Mouse (Mus musculus): ENCODE data around the gene 1700001P01Rik. TPM values are rescaled to one million over a fixed set of nuclear protein-coding genes. Genes with fewer than 3 reads are reported as not detected.
A peak's percentile ranks its signal among the peaks of the same experiment; 100 is the strongest.

The 1700001P01Rik gene
- polyA plus RNA-seq, 1 experiment from 2014 or later = 0.44 TPM

- no peaks in the 10 kb centered on the region for H3K4me1 ChIP-seq (replicated peaks; ENCODE audit: control insufficient read depth, insufficient read depth, low read length)
- H3K27ac ChIP-seq (ENCODE audit: low read depth, low read length) = no peak overlapping the region
- DNase-seq (ENCODE audit: low spot score) = no peak
- H3K4me2 ChIP-seq (ENCODE audit: low read depth, low read length, severe bottlenecking) = no peak overlapping the region
- H3K27me3 ChIP-seq (ENCODE audit: control insufficient read depth, insufficient read depth, low read length) = no peaks in the 10 kb centered on the region
- no peak overlapping the region for H3K9ac ChIP-seq (ENCODE audit: low read length)
- no peaks in the 10 kb centered on the region; the same call in 1 of the 2 replicates for H3K36me3 ChIP-seq (ENCODE audit: control insufficient read depth, insufficient read depth, low read length)
- ATAC-seq (replicated peaks; ENCODE audit: low FRiP score) = no peak
- 88% methylated on average over 1 of the region's 1 CpGs for WGBS
- no peaks in the 10 kb centered on the region for H3K9me3 ChIP-seq (ENCODE audit: control insufficient read depth, low read length)
- no peak overlapping the region for H3K4me3 ChIP-seq (ENCODE audit: low read depth, low read length)
Measured at GRCm38 (mm10) chr11:97758125-97758524, 17.6 kb downstream of the 1700001P01Rik start.

- Histone ChIP-seq H3K9me3 (ENCODE audit: control insufficient read depth, low read length) (no peaks in the 10 kb centered on the region), H3K4me2 (ENCODE audit: low read depth, low read length, severe bottlenecking) (no peak overlapping the region), H3K36me3 (ENCODE audit: control insufficient read depth, insufficient read depth, low read length) (peaks cover 9% of the 10 kb centered on the region), H3K27ac (ENCODE audit: low read depth, low read length) (no peak overlapping the region), H3K9ac (ENCODE audit: low read length) (no peak overlapping the region), H3K27me3 (ENCODE audit: control insufficient read depth, insufficient read depth, low read length) (no peaks in the 10 kb centered on the region), H3K4me1 (replicated peaks; ENCODE audit: control insufficient read depth, insufficient read depth, low read length) (no peaks in the 10 kb centered on the region), H3K4me3 (ENCODE audit: low read depth, low read length) (no peak overlapping the region)
- ATAC-seq (replicated peaks; ENCODE audit: low FRiP score) = no peak
- 92% methylated on average over 8 of the region's 8 CpGs for whole genome bisulfite sequencing
- DNase-seq (ENCODE audit: low spot score) = no peak
Measured at GRCm38 (mm10) chr11:97753277-97753676, 22.4 kb downstream of the 1700001P01Rik start.

- Histone ChIP-seq H3K4me2 (ENCODE audit: low read depth, low read length, severe bottlenecking) (no peak overlapping the region), H3K27me3 (ENCODE audit: control insufficient read depth, insufficient read depth, low read length) (no peaks in the 10 kb centered on the region), H3K36me3 (ENCODE audit: control insufficient read depth, insufficient read depth, low read length) (peaks cover 9% of the 10 kb centered on the region), H3K27ac (ENCODE audit: low read depth, low read length) (no peak overlapping the region), H3K4me3 (ENCODE audit: low read depth, low read length) (no peak overlapping the region), H3K4me1 (replicated peaks; ENCODE audit: control insufficient read depth, insufficient read depth, low read length) (no peaks in the 10 kb centered on the region; the same call in 1 of the 2 replicates), H3K9me3 (ENCODE audit: control insufficient read depth, low read length) (no peaks in the 10 kb centered on the region), H3K9ac (ENCODE audit: low read length) (no peak overlapping the region)
- no peak for ATAC-seq (replicated peaks; ENCODE audit: low FRiP score)
- DNase-seq (ENCODE audit: low spot score) = no peak
- WGBS = 89% methylated on average over 5 of the region's 5 CpGs
Measured at GRCm38 (mm10) chr11:97748496-97748895, 27.2 kb downstream of the 1700001P01Rik start.

- WGBS = 94% methylated on average over 8 of the region's 8 CpGs
Measured at GRCm38 (mm10) chr11:97747773-97748172, 27.9 kb downstream of the 1700001P01Rik start.

GRCm38 (mm10) chr11:97745331-97745721 is 30.4 kb downstream of the 1700001P01Rik start:
- 13% methylated on average over 13 of the region's 13 CpGs for WGBS
- H3K27ac ChIP-seq (ENCODE audit: low read depth, low read length) = no peak overlapping the region
- no peaks in the 10 kb centered on the region for H3K9me3 ChIP-seq (ENCODE audit: control insufficient read depth, low read length)

More at GRCm38 (mm10) chr11:97747773-97748172, 27.9 kb downstream of the 1700001P01Rik start:
- H3K4me1 ChIP-seq (replicated peaks; ENCODE audit: control insufficient read depth, insufficient read depth, low read length) = peaks cover 4% of the 10 kb centered on the region
- no peak overlapping the region for H3K4me3 ChIP-seq (ENCODE audit: low read depth, low read length)
- no peaks in the 10 kb centered on the region for H3K9me3 ChIP-seq (ENCODE audit: control insufficient read depth, low read length)
- H3K27ac ChIP-seq (ENCODE audit: low read depth, low read length) = no peak overlapping the region
- no peak overlapping the region for H3K9ac ChIP-seq (ENCODE audit: low read length)
- DNase-seq (ENCODE audit: low spot score) = no peak
- peaks cover 8% of the 10 kb centered on the region for H3K36me3 ChIP-seq (ENCODE audit: control insufficient read depth, insufficient read depth, low read length)
- no peak overlapping the region for H3K4me2 ChIP-seq (ENCODE audit: low read depth, low read length, severe bottlenecking)
- no peak for ATAC-seq (replicated peaks; ENCODE audit: low FRiP score)
- H3K27me3 ChIP-seq (ENCODE audit: control insufficient read depth, insufficient read depth, low read length) = no peaks in the 10 kb centered on the region

GRCm38 (mm10) chr11:97744718-97745330 is 30.9 kb downstream of the 1700001P01Rik start:
- H3K27ac ChIP-seq (ENCODE audit: low read depth, low read length) = peak overlapping the region; percentile 90
- peaks cover 6% of the 10 kb centered on the region for H3K4me1 ChIP-seq (replicated peaks; ENCODE audit: control insufficient read depth, insufficient read depth, low read length)
- whole genome bisulfite sequencing = 2% methylated on average over 44 of the region's 57 CpGs
- ATAC-seq (replicated peaks; ENCODE audit: low FRiP score) (peak; percentile 97), DNase-seq (ENCODE audit: low spot score) (peak; percentile 100)
- H3K36me3 ChIP-seq (ENCODE audit: control insufficient read depth, insufficient read depth, low read length) = no peaks in the 10 kb centered on the region; the same call in 1 of the 2 replicates
- H3K27me3 ChIP-seq (ENCODE audit: control insufficient read depth, insufficient read depth, low read length) = no peaks in the 10 kb centered on the region
- peak overlapping the region; percentile 85 for H3K4me3 ChIP-seq (ENCODE audit: low read depth, low read length)
- no peaks in the 10 kb centered on the region for H3K9me3 ChIP-seq (ENCODE audit: control insufficient read depth, low read length)
- H3K9ac ChIP-seq (ENCODE audit: low read length) = peak overlapping the region; percentile 94
- H3K4me2 ChIP-seq (ENCODE audit: low read depth, low read length, severe bottlenecking) = peak overlapping the region; percentile 91

More at GRCm38 (mm10) chr11:97745331-97745721, 30.4 kb downstream of the 1700001P01Rik start:
- ATAC-seq (replicated peaks; ENCODE audit: low FRiP score) (peak; percentile 13), DNase-seq (ENCODE audit: low spot score) (no peak)
- Histone ChIP-seq H3K36me3 (ENCODE audit: control insufficient read depth, insufficient read depth, low read length) (no peaks in the 10 kb centered on the region; the same call in 1 of the 2 replicates), H3K9ac (ENCODE audit: low read length) (peak overlapping the region; percentile 23; the same call in 1 of the 2 replicates), H3K4me1 (replicated peaks; ENCODE audit: control insufficient read depth, insufficient read depth, low read length) (peaks cover 6% of the 10 kb centered on the region), H3K4me2 (ENCODE audit: low read depth, low read length, severe bottlenecking) (peak overlapping the region; percentile 53; the same call in 1 of the 2 replicates), H3K4me3 (ENCODE audit: low read depth, low read length) (peak overlapping the region; percentile 85), H3K27me3 (ENCODE audit: control insufficient read depth, insufficient read depth, low read length) (no peaks in the 10 kb centered on the region)

GRCm38 (mm10) chr11:97744063-97744717 is 31.5 kb downstream of the 1700001P01Rik start, which contains the start of gene Pip4k2b:
TSS of gene Pip4k2b (minus strand) at chr11:97744704.
- Histone ChIP-seq H3K4me1 (replicated peaks; ENCODE audit: control insufficient read depth, insufficient read depth, low read length) (peaks cover 6% of the 10 kb centered on the region), H3K4me3 (ENCODE audit: low read depth, low read length) (peak within 1 kb of the TSS; percentile 85), H3K27ac (ENCODE audit: low read depth, low read length) (peak within 1 kb of the TSS; percentile 90), H3K9ac (ENCODE audit: low read length) (peak within 1 kb of the TSS; percentile 94), H3K36me3 (ENCODE audit: control insufficient read depth, insufficient read depth, low read length) (no peaks in the 10 kb centered on the region; the same call in 1 of the 2 replicates), H3K9me3 (ENCODE audit: control insufficient read depth, low read length) (no peaks in the 10 kb centered on the region), H3K27me3 (ENCODE audit: control insufficient read depth, insufficient read depth, low read length) (no peaks in the 10 kb centered on the region), H3K4me2 (ENCODE audit: low read depth, low read length, severe bottlenecking) (peak within 1 kb of the TSS; percentile 91)
- peak; percentile 79 for DNase-seq (ENCODE audit: low spot score)
- ATAC-seq (replicated peaks; ENCODE audit: low FRiP score) = peak; percentile 47
- 0% methylated on average over 48 of the region's 63 CpGs for WGBS

GRCm38 (mm10) chr11:97743423-97743822 is 32.3 kb downstream of the 1700001P01Rik start:
- no peaks in the 10 kb centered on the region; the same call in 1 of the 2 replicates for H3K36me3 ChIP-seq (ENCODE audit: control insufficient read depth, insufficient read depth, low read length)
- 50% methylated on average over 9 of the region's 9 CpGs for WGBS
- no peaks in the 10 kb centered on the region for H3K27me3 ChIP-seq (ENCODE audit: control insufficient read depth, insufficient read depth, low read length)
- H3K27ac ChIP-seq (ENCODE audit: low read depth, low read length) = no peak overlapping the region
- peak overlapping the region; percentile 85 for H3K4me3 ChIP-seq (ENCODE audit: low read depth, low read length)
- H3K4me2 ChIP-seq (ENCODE audit: low read depth, low read length, severe bottlenecking) = peak overlapping the region; percentile 91
- ATAC-seq (replicated peaks; ENCODE audit: low FRiP score) = no peak
- H3K4me1 ChIP-seq (replicated peaks; ENCODE audit: control insufficient read depth, insufficient read depth, low read length) = peaks cover 6% of the 10 kb centered on the region
- no peaks in the 10 kb centered on the region for H3K9me3 ChIP-seq (ENCODE audit: control insufficient read depth, low read length)
- no peak for DNase-seq (ENCODE audit: low spot score)
- peak overlapping the region; percentile 94 for H3K9ac ChIP-seq (ENCODE audit: low read length)

All from forebrain, embryonic 11.5 days (tissue).